Mouse (Mus musculus) intestine, embryonic 16.5 days (tissue): Measurements from ENCODE around the gene Tarbp1. TPM values are rescaled to one million over a fixed set of nuclear protein-coding genes. Genes with fewer than 3 reads are reported as not detected.

Experiments used
- ATAC-seq: fragments of 200-750 bp; cut with Nextera tagmentation; 2 replicates; pipeline ENCODE4 v1.8.0; 2017; ENCODE audit warnings: moderate TSS enrichment, moderate library complexity
- H3K27ac ChIP-seq: fragments of 300-500 bp; sonication (generic); 2 replicates; pipeline ENCODE4 v1.5.1; 2014; ENCODE audit warnings: mild to moderate bottlenecking, low read length
- H3K27me3 ChIP-seq: fragments of 300-500 bp; sonication (generic); replicated peaks from 2 replicates; pipeline ENCODE4 v1.6.1; 2014; ENCODE audit warnings: low read length, control low read depth, mixed read lengths; ENCODE audit not compliant: control insufficient read depth, insufficient read depth
- H3K36me3 ChIP-seq: fragments of 300-500 bp; sonication (generic); 2 replicates; pipeline ENCODE4 v1.6.1; 2014; ENCODE audit warnings: low read length, control low read depth; ENCODE audit not compliant: control insufficient read depth, insufficient read depth
- H3K4me1 ChIP-seq: fragments of 300-500 bp; sonication (generic); 2 replicates; pipeline ENCODE4 v1.6.1; 2014; ENCODE audit warnings: low read length, control low read depth, mixed read lengths; ENCODE audit not compliant: control insufficient read depth, insufficient read depth
- H3K4me2 ChIP-seq: fragments of 300-500 bp; sonication (generic); 2 replicates; pipeline ENCODE4 v1.6.1; 2014; ENCODE audit warnings: low read depth, low read length, control low read depth
- H3K4me3 ChIP-seq: fragments of 300-500 bp; sonication (generic); 2 replicates; pipeline ENCODE4 v1.5.1; 2014; ENCODE audit warnings: mild to moderate bottlenecking, low read length
- H3K9ac ChIP-seq: fragments of 300-500 bp; sonication (generic); 2 replicates; pipeline ENCODE4 v1.6.1; 2014; ENCODE audit warnings: low read depth, low read length
- H3K9me3 ChIP-seq: fragments of 300-500 bp; sonication (generic); 2 replicates; pipeline ENCODE4 v1.6.1; 2016; ENCODE audit warnings: low read length, control low read depth; ENCODE audit not compliant: control insufficient read depth
- WGBS: fragments of 180-500 bp; shearing (Covaris S2); extraction: QIAGEN DNeasy Blood & Tissue Kit; methylation state at CpG from one replicate; pipeline ENCODE4 v1.1.7; 2014; 5-methylcytosine and 5-hydroxymethylcytosine counted together
- polyA plus RNA-seq: library from polyadenylated mRNA; unstranded; fragments of >200 nt; fragmentation: Nextera tagmentation; extraction: Ambion mirVana; gene quantifications from 2 replicates; pipeline ENCODE4 v1.2.1, GENCODE M21; 2015

The Tarbp1 gene
- polyA plus RNA-seq, 1 experiment from 2014 or later: 1.6 TPM

- no peak overlapping the region for H3K4me3 ChIP-seq
- no peaks in the 10 kb centered on the region for H3K4me1 ChIP-seq
- no peak overlapping the region for H3K4me2 ChIP-seq
- no peak overlapping the region for H3K9ac ChIP-seq
- H3K36me3 ChIP-seq: no peaks in the 10 kb centered on the region
- no peak for ATAC-seq
- 78% methylated on average over 4 of the region's 4 CpGs for WGBS
- H3K9me3 ChIP-seq: no peaks in the 10 kb centered on the region
- H3K27ac ChIP-seq: no peak overlapping the region
- H3K27me3 ChIP-seq: no peaks in the 10 kb centered on the region
Measured at GRCm38 (mm10) chr8:126387566-126387965, 87.3 kb downstream of the Tarbp1 start.

GRCm38 (mm10) chr8:126382749-126383148 lies 92.1 kb downstream of the Tarbp1 start:
- 62% methylated on average over 5 of the region's 5 CpGs for whole genome bisulfite sequencing
- ATAC-seq: no peak
- H3K4me1 ChIP-seq: no peaks in the 10 kb centered on the region
- H3K9me3 ChIP-seq: no peaks in the 10 kb centered on the region
- H3K27ac ChIP-seq: no peak overlapping the region
- no peak overlapping the region for H3K4me2 ChIP-seq
- no peaks in the 10 kb centered on the region for H3K27me3 ChIP-seq
- H3K4me3 ChIP-seq: no peak overlapping the region
- H3K9ac ChIP-seq: no peak overlapping the region
- no peaks in the 10 kb centered on the region for H3K36me3 ChIP-seq

GRCm38 (mm10) chr8:126382216-126382615 lies 92.6 kb downstream of the Tarbp1 start:
- no peak overlapping the region for H3K9ac ChIP-seq
- WGBS: 34% methylated on average over 14 of the region's 14 CpGs
- no peak for ATAC-seq
- H3K27ac ChIP-seq: no peak overlapping the region
- no peaks in the 10 kb centered on the region for H3K36me3 ChIP-seq
- H3K27me3 ChIP-seq: no peaks in the 10 kb centered on the region
- H3K4me1 ChIP-seq: no peaks in the 10 kb centered on the region
- no peaks in the 10 kb centered on the region for H3K9me3 ChIP-seq
- H3K4me2 ChIP-seq: no peak overlapping the region
- H3K4me3 ChIP-seq: no peak overlapping the region

DNA sequence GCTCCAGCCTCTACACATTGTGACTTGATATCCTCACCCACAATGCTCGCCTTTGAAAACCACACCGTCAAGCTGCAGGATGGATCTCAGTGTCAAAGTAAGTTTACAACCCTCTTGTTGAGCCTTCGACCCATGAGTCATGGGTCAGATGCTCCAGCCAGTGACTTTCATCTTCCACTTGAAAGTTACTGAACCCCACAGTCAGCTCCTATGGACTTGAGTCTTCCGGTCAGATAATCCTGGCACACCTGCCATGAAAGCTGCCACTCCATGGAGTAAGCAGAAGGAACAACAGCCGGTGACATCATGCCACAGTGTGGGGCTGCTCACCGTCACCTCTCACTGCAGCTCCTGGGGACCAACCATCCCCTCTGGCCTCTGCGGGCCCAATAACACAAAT lies 93.6 kb downstream of the Tarbp1 start:
- WGBS: 80% methylated on average over 7 of the region's 7 CpGs
- H3K27me3 ChIP-seq: no peaks in the 10 kb centered on the region
- no peak overlapping the region for H3K4me3 ChIP-seq
- no peaks in the 10 kb centered on the region for H3K9me3 ChIP-seq
- no peak for ATAC-seq
- no peak overlapping the region for H3K4me2 ChIP-seq
- no peaks in the 10 kb centered on the region for H3K36me3 ChIP-seq
- H3K9ac ChIP-seq: no peak overlapping the region
- no peak overlapping the region for H3K27ac ChIP-seq
- H3K4me1 ChIP-seq: no peaks in the 10 kb centered on the region

GRCm38 (mm10) chr8:126380141-126380540 lies 94.7 kb downstream of the Tarbp1 start:
- Histone ChIP-seq H3K4me2 (no peak overlapping the region), H3K36me3 (no peaks in the 10 kb centered on the region), H3K9ac (no peak overlapping the region), H3K9me3 (no peaks in the 10 kb centered on the region), H3K4me3 (no peak overlapping the region), H3K27ac (no peak overlapping the region), H3K27me3 (no peaks in the 10 kb centered on the region), H3K4me1 (no peaks in the 10 kb centered on the region)
- WGBS: 44% methylated on average over 2 of the region's 2 CpGs
- no peak for ATAC-seq

DNA sequence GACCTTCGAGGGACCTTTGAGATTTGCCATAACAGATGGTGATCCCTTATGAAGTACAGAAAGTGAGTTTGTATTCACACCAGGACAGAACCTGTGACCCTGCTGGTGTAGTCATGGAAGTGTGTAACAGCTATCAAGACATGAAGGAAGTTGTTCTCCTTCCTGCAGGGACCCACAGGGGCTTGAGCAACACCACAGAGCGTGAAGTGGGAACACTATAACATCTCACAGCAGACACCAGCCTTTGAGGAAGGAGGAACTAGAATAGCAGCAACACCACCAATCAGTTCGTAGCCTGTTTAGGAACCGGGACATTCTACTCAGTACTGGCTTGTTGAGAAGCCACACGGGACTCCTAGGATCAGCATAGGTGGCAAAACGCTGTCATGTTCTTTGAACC lies 95.3 kb downstream of the Tarbp1 start:
- no peak overlapping the region for H3K4me2 ChIP-seq
- no peak overlapping the region for H3K9ac ChIP-seq
- no peaks in the 10 kb centered on the region for H3K36me3 ChIP-seq
- no peak overlapping the region for H3K4me3 ChIP-seq
- H3K4me1 ChIP-seq: no peaks in the 10 kb centered on the region
- WGBS: 84% methylated on average over 6 of the region's 6 CpGs
- no peak for ATAC-seq
- H3K27me3 ChIP-seq: no peaks in the 10 kb centered on the region
- H3K27ac ChIP-seq: no peak overlapping the region
- H3K9me3 ChIP-seq: no peaks in the 10 kb centered on the region

Other genes with a start within 250 kb of the Tarbp1 start
- 0.13 and 0.20 TPM in 2 replicates for gene Slc35f3, start 176.5 kb downstream of the Tarbp1 start, polyA plus RNA-seq
- gene Coa6, start 52.5 kb downstream of the Tarbp1 start, polyA plus RNA-seq: 65.7 and 66.6 TPM in 2 replicates
- gene Irf2bp2, start 118.9 kb upstream of the Tarbp1 start, polyA plus RNA-seq: 11.5 and 11.9 TPM in 2 replicates